Mouse (Mus musculus) hematopoietic stem cell, adult 5-6 weeks (primary cell): ENCODE measurements around the gene Shb. TPM values are rescaled to one million over a fixed set of nuclear protein-coding genes. Genes with fewer than 3 reads are reported as not detected.

Experiments
- ATAC-seq, 2 experiments: fragments of 125-278 bp in 1 of 2; replicated peaks in 1 of 2; 2 replicates each; pipeline ENCODE4 v1.8.0; 2016 to 2017; ENCODE audit warnings: inconsistent platforms in 2 of 2, mild to moderate bottlenecking in 2 of 2, moderate number of reproducible peaks in 2 of 2, low read depth in 1 of 2, moderate TSS enrichment in 1 of 2; ENCODE audit not compliant: low FRiP score in 2 of 2, poor library complexity in 2 of 2, severe bottlenecking in 2 of 2, insufficient read depth in 1 of 2, low TSS enrichment in 1 of 2
- total RNA-seq: library from RNA; stranded (forward); fragments of 172-1452, 232-1000 nt; gene quantifications from 2 replicates; pipeline ENCODE4 v1.2.3, GENCODE M21; 2017

Gene Shb
- total RNA-seq, 1 experiment from 2014 or later, result 4.5 TPM

DNA sequence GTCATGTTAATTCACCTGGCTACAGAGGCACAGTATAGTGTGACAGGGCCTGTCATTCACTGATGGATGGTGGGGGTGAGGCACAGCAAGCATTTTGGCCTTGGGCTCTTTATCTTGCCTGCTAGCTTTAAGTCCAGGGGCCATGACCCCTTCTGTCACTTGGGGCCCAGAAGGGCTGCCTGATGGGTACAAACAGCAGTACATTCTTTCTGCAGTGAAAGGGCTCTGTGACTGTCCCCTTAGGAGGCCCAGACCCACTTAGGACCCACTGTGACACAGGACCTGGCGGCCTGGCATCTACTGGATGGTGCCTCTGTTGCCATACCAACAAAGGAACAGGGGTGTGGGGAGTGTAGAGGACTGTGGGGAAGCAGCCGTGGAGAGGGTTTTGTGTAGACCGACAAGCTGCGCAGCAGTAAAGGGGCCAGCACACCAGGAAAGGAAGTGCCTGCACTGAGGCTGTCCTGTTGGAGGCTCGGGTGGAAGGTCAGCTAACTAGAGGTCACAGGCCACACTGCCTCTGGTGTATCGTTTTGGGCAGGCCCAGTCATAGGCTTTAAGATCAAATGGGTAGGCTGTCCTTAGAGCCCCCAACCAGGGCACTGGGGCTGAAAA is 38.4 kb downstream of the Shb start:
- ATAC-seq, result no peak

DNA sequence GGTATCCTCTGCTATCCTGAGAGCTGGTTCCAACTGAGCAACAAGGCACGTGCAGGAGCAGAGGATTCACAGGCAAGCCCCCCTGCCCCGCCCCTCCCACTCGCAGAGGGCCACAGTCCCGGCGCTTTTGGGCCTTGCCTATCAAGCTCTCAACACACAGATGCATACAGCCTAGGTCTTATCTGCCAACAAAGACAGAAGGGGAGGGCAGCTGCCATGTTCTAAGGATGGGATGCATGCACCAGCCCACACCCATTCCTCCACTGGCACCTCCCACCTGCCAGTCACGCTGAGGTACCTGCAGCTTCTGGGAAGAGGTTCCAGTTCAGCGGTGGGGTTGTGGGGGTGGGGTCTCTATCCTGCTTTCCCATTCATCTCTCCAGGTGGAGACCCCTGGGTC is 39.2 kb downstream of the Shb start:
- ATAC-seq, result no peak

DNA sequence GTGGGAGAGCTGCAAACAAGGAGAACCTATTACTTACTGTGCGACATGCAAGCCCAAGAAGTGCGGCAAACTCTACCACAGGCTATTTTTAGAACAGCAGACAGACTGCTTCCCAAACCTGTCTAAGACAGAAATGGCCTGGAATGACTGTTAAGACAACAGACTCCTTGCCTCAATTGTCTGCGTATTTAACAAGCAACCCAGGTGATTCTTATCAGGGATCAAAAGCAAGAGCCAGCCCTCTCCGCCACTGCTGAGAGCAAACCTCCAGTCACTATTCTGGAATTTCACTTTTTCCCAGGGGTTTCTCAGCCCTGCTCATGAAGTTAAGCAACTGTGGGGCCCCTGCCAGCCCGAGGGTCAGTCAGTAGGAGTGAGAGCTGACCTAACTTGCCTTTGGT is 39.6 kb downstream of the Shb start:
- no peak for ATAC-seq

DNA sequence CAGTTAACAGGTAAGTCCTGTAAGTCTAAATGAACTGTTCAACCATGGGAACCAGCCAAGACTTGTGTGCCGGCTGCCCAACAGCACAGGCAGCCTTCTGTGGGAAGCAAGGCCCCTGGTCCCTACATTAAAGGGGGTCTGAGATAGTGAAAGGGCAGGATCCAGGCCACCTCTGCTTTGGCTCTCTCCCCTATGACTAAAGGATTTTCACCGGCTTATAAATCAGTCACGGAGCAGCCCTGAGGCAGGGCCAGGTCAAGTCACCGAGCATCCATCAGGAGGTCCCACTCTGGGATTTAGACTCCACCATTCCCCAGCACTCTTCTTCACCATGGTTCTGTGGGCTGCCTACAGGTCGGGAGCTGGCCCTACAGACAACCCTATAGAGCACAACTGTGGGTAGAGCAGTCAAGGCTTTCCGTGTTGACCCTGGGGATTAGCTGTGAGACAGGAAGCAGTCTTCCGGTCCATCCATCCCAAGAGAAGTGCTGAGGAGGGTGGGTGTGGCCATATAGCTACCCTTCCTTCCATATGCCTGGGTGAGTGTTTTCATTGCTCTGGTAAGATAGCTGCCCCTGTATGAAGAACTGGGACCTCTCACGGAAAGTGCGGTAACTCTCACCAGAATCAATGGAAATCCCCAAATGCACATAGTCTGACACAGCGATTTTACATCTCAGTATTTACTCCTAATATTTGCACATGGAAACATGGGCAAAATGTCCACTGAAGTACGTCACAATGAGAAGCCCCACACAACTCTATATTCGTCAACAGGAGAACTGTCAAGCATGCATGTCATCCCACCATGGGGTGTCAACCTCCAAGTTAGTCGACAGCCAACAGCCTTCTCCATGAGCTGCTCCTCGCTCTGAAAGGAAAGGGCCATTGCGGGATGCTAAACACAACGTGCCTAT is 40.3 kb downstream of the Shb start:
- no peak for ATAC-seq

DNA sequence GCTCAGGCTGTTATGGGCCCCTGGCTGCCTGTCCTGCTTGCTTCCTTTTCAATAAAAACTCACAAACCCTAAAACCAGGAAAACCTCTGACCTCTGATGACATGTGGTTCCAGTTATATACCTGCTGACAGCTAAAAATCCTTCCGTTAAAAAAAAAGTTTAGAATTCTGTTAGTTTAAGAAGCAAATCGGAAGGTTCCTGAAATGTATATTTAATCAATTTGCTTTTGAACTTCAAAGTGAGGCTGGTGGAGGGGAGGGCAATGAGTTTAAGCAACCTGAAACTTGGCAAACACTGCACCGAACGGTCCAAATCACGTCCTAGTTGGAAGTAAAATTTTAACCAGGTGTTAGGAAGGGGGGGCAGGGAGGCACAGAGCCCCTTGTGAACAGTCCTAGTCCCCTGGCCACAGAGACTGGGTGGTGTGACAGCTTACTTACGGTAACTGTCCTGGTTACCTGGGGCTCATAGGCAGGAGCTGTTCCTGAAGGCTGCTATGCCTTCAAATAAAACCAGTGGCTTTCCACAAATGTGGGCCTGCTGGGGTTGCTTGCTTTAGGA is 41.1 kb downstream of the Shb start:
- ATAC-seq, result no peak

DNA sequence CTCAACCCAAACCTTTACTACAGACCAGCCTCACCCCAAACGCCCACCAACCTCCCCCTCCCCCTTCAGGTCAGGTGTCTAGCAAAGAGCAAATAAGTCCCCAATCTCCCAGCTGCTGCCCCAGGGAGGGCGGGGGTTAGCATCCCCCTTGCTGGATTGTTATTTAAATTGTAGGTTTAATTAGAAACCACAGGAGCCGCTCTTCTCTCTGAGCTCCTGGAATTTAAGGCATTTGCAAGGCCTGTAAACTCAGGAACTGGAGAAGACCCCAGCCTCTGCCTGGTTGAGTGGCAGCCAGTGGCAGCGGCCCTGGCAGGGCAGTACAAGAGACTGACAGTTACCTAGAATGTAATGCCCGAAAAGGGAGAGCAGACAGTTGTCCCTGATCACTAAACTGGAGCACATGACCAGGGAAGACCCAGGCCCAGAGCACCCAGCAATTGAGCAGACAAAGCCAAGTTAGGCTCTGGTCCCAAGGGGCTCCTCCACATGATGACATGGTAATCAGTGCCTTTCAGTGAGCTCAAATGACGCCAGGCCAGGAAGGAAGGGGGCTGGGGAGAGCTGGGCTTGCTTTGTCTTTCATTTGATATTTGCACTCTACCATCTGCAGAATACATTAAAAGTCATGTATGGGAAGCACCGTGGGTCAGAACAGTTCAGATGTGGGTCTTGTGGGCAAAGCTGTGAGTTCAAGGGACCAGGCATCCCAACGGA is 42.1 kb downstream of the Shb start:
- no peak for ATAC-seq

DNA sequence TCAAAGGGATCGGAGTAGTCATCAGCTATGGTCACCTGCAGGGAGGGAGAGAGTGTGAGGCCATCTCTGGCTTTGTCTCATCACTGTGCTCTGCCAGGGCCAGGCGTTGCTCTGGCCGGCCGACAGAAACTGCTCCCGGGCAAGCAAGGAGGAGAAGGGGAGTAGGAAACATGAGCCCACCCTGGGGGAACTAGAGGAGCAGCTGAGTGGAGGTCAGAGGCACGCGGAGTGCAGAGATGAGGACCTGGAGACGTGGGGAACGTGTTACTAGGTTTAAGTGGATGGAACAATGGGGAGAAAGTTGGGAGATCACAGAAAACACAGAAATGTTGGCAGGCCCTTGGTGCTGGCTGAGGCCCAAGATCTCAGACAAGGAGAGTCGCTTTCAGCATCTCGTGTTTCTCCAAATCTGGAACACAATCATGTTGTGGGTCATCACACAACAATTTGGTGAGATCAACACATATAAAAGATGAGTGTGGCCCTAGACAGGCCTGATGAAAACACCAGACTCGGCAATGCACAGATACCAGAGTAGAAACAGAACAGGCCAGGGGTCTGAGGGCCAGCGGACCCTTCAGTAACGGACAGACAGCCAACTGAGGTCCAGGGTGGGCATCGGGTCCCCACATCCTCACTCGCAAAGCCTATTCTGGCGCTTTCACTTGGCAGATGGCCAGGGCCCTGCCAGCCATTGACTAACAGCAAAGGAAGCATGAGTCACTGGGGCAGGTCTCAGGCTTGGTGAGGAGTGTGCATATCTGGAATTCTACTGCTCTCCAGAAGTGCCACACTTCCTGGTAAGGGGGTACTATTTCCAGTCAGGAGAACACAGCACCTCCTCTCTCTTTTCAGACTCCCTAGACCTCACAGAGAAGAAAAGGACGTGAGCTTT is 42.9 kb downstream of the Shb start:
- ATAC-seq, result peak; percentile 33 to 36; a peak in 3 of 4 replicates

DNA sequence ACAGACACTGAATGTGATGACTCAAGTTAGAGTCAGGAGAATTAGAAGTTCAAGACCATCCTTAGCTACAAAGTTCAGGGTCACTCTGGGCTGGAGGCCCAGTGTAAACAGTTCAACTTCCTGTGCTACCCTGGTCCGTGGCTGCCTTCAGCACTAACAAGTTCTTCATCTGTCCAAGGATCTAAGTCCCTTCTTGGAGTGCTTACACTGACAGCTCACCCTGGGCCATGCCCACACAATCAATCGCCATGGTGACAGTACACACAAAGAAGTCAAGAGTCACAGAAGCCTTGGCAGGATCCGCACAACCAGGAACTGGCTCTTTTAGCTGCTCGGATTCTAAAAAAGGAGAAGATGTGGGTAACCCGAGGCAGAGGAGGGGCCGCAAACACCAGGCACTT is 44.6 kb downstream of the Shb start:
- peak; percentile 90 to 93 for ATAC-seq

DNA sequence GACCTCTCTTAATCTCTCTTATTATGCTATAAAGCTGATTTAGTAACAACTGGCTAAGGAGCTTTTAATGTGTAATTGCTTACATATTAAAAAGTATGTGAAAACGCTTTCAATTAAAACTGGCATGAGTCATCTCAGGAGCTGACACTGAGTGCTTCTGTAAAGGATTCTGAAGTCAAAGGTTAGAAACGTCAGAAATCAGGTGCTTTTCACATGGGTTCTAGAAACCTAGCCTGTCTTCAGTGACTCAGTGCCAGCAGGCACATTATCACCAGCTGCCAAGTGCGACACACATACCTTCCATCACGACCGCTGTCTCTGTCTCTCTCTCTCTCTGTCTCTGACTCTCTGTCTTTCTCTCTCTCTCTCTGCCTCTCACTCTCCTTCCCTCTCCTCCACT is 47.2 kb downstream of the Shb start:
- ATAC-seq, result no peak

GRCm38 (mm10) chr4:45483271-45484245 is 48.7 kb downstream of the Shb start:
- ATAC-seq, result no peak

GRCm38 (mm10) chr4:45482271-45482670 is 50.0 kb downstream of the Shb start:
- no peak for ATAC-seq

DNA sequence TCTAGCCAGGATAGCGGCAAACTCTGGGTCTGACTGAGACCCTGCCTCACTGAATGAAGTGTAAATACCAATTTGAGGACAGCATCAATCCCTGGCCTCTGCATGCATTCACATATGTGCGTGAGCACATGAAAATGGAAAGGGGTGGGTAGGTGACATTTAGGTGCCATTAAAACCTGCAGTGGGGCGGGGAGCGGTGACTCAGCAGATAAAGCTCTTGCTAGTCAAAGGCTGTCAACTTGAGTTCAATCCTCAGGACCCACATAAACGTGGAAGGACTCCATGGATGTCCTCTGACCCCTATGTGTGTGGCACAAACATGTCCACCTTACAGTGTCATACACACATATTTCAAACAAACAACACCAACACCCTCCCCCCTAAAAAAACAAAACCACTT is 50.8 kb downstream of the Shb start:
- no peak for ATAC-seq

DNA sequence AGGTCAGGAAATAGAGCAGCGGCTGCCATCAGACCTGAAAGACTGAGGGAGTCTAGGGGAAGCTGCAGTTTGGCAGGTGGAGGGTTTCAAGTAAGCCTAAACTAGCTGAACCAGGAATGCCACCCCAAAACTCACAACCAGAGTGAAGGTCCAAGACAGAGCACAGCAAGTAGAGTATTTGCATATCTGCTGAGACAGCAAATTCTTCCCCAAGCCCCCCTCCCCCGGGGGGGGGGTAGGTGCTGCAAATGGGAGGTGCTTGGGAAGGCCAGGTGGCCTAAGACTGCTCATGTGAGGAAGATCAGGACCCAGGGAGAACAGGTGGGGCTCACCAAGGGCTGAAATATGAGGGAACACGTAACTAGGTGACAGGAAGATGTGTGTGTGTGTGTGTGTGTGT is 51.7 kb downstream of the Shb start:
- ATAC-seq, result no peak

GRCm38 (mm10) chr4:45479433-45479832 is 52.8 kb downstream of the Shb start:
- ATAC-seq, result no peak

DNA sequence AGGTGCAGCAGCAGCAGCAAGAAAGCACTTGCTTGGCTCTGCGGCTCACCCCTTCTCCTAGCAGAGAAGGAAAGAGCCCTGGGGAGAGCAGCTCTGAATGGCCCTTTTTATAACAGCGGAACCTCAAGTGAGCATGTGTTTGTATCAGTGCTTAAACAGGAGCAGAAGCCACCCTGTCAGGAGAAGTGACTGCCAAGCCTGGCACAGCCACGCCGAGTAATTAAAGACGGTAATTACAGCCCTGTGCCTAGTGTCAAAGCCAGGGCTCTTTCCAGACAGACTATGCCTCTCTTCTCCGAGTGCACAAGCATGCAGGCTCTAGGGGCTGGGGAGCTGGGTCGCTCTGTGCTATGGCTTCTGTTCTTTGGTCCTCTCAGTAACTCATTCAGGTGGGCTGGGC is 54.1 kb downstream of the Shb start:
- no peak for ATAC-seq

- ATAC-seq, result no peak
Measured at GRCm38 (mm10) chr4:45477047-45477446, 55.2 kb downstream of the Shb start.
